Mouse (Mus musculus) left cerebral cortex, adult 6 months (tissue): ENCODE data around the gene Npr1. TPM values are rescaled to one million over a fixed set of nuclear protein-coding genes. Genes with fewer than 3 reads are reported as not detected.

Experiments
- long read RNA-seq, 2 experiments: library from polyadenylated mRNA; unstranded; transcript quantifications; one replicate each; pipeline ENCODE4 v2.0.0; 2019 to 2020
- polyA plus RNA-seq: library from polyadenylated mRNA; unstranded; fragments of <200 nt; fragmentation: Nextera tagmentation; gene quantifications from 2 replicates; pipeline ENCODE4 v1.2.3, GENCODE M21; 2021

The Npr1 gene
- 0.73 and 0.85 TPM in 2 replicates for polyA plus RNA-seq
- long read RNA-seq, experiment 1, full-length matches to known transcripts, result 1 of 3 reads
- long read RNA-seq, experiment 1, partial matches to known transcripts, result 1 of 3 reads
- long read RNA-seq, experiment 1, other reads (novel, unspliced or antisense), result 1 of 3 reads
- long read RNA-seq, experiment 2, result 0 reads

DNA sequence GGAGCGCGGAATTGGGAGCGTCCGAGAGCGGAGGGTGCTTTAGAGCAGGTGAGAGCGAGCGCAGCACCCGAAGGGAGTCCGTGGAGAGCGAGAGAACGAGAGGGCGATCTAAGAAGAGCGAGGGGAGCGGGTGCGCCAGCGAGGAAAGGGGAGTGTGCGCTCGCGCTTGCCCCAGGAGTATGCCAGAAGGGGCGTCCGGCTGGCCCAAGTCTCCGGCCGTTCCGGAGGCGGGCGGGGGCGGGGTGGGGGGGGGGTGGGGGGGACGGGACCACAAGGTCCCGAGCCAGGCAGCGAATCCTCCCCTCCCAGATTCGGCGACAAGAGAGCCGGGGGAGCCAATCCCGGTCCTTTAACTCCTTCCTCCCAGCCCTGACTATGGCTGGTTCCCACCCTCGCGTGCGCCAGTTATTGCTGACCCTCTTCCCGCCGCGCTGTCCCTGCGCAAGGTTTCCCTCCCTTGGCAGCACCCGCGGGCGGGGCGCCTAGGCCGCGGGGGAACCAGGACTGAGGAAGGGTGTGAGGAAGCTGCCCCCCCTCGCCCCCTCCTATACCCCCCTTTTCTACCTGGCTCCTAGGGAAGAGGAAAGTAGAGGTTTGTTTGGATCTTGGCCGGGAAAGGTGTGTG is at the start of gene Npr1:
Npr1 (minus strand) TSS at position 181 of the 625 bp plus-strand sequence.

DNA sequence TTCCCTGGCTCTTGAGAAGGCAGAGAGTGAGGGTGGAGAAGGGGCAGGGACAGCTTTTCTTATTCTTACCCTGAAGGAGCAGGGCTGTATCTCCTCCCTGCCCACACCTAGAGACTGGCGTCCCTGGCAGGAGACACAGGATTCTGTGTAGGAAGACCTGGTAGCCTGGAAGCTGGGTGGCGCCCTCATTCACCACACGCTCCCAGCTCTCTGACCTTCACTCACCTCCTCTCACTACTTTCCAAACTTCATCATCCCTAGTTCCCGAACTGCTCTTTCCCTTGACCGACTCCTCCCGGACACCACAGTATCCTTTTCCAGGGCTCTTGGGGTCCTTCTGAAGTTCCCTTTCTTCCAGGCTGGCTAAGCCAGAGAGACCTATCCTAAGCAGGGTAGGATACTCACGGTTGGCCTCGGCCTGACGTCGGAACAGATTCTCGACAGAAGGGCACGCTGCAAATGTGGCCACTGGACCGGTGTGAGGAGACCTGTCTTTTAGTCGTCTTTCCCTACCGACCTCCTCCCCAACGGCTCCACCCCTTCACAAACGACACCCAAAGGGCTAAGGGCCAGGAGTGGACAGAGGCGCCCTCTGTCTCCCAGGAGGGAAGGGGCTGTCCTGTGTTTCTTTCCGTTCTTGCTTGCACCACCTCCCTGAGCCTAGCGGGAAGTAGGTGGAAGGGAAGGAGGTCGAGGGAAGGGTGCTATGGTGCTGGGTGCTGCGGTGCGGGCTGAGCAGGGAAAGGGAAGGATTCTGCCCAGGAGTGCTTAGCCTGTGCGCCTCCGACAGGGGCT is 48.3 kb upstream of the Npr1 start, which contains the start of the genes S100a1 and S100a13:
S100a1 (minus strand) TSS at position 597 of the 795 bp plus-strand sequence.
S100a13 (plus strand) TSS at position 640 of the 795 bp plus-strand sequence.

DNA sequence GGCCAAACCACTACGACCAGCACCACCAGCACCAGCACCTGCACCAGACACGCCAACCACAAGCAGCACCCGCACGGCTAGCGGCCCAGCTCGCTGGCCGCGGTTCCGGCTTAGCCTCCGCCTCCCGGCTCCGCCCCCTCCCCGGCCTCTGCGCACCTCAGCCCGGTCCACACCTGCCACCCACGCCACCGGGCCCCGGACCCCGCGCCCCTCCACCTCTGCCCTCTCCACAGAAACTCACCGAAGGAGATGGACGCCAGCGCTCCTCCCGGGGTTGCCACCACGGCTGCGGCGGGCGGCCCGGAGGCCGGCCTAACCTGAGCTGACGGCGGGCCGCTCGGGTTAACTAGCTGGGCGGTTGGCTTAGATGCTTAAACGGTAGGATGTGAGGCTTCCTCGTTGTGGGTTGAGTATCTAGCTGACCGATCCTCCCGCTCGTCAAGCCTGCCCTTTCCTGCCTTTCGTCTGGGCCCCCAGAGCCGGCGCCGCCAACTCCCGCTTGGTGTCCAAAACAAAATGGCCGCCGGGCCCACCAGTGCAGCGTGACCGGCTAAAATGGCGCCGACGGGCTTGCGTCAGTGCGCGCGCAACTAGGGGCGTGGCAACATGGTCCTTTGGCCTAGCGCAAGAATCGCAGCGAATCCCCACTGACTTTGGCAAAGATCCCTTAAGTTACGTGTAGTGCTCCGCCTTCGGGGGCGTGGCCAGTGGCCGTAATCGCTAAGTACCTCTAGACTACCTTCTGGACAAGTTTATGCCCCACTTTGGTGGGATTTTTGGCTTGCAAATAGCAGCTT is 43.5 kb upstream of the Npr1 start, which contains the start of gene Chtop:
Chtop (minus strand) TSS at position 549 of the 797 bp plus-strand sequence.

DNA sequence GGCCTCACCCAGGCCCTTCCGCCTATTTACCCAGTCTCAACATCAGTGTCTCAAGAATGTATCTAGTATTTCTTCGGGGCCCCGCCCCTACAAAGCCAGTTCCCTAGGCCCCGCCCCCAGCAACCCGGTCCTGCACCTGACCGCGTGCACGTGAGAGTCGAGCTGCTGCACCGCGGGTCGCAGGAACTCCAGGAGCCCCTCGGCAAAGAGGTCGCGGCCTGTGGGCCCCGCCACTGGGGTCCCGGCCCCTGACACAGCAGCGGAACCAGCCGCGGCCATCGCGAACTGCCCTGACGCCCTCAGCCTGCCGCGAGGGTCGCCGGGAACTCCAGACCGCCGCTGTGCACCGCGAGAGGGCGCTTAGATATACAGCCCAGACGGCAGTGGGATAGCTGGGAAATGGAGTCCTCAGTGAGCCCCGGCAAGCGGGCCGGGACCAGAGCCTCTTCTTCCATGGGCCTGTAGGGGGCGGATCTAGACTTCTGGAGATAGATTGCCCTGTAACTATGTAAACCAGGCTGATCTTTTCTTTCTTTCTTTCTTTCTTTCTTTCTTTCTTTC is 25.1 kb upstream of the Npr1 start, which contains the start of gene Snapin:
Snapin (minus strand) TSS at position 338 of the 561 bp plus-strand sequence.

DNA sequence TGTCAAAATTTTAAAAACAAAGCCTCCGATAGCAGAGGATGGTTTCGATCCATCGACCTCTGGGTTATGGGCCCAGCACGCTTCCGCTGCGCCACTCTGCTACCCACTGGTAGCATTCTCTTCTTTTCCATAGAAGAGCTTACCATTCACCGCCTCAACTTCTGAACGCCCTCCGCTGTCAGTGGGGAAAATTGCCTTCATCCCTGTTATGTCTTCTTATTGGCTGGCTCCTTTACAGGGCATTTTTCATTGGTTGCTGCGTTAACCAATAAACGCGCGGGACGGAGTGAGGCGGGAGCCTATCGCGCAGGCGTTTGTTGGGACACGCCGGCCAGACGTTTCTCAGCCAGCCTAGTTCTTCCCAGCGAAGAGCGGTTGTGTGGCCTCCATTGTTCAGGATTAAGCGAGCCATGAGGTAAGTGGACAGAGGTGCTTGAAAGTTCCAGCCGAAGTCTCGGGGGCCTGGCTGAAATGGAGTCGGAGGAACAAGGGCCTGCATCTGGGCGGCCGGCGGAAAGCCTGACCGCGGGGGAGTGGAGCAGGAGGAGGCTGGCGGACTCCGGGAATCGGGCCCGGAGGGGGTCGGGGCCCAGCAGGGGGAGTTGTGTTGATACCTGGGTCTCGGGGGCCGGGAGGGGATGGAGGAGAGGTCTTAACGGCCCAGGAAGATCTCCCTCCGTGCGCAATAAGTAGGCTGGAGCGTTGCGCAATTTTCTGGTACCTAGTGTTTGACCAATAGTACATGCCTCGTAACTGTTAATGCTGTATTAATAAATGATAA is 10.4 kb upstream of the Npr1 start, which contains the start of gene Ilf2:
Ilf2 (plus strand) TSS at position 296 of the 781 bp plus-strand sequence.

DNA sequence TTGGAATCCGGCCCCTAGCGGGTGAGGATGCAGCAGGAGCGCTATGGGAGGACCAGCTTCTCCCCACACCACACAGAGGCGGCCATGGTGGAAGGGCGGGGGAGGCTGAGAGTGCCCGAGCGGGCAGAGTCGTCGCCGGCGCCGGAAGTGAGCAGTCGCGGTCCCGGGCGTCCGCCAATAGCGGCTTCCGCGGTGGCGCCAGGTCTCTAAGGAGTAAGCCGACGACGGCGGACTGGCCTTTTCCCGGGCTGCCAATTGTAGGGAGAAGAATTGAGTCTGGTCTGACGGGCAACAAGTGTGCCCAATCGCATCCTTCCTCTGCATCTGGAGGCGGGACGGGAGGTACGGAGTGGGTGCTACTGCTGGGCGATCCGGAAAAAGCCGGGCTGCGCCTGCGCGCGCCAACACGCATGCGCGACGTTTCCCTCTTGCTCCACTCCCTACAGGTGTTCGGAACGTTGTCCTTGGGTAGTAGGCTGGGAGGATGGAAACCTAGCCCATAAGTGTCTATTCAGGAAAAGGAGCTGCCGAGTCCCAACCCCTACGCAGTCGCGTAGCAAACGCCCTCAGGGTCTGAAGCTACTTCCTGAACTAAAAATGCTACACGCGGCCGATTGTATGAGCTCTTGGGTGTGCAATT is 32.2 kb downstream of the Npr1 start, which contains the start of gene Ints3:
Ints3 (minus strand) TSS at position 242 of the 640 bp plus-strand sequence.

Other genes with a start within 250 kb of the Npr1 start
- gene Jtb, start 234.3 kb downstream of the Npr1 start, polyA plus RNA-seq, result 86.5 and 88.1 TPM in 2 replicates
- 0.34 and 0.60 TPM in 2 replicates for gene Creb3l4, start 222.4 kb downstream of the Npr1 start, polyA plus RNA-seq
- gene Slc39a1, start 217.7 kb downstream of the Npr1 start, polyA plus RNA-seq, result 91.9 and 104 TPM in 2 replicates
- 9.5 and 15.9 TPM in 2 replicates for gene Crtc2, start 211.7 kb downstream of the Npr1 start, polyA plus RNA-seq
- gene Dennd4b, start 200.7 kb downstream of the Npr1 start, polyA plus RNA-seq, result 6.2 and 6.9 TPM in 2 replicates
- gene Gatad2b, start 172.7 kb downstream of the Npr1 start, polyA plus RNA-seq, result 9.9 and 10.3 TPM in 2 replicates
- 2.0 TPM in 2 replicates for gene Slc27a3, start 75.9 kb downstream of the Npr1 start, polyA plus RNA-seq
- gene Ints3, start 32.2 kb downstream of the Npr1 start, polyA plus RNA-seq, result 10.8 and 12.5 TPM in 2 replicates
- gene Ilf2, start 10.3 kb upstream of the Npr1 start, polyA plus RNA-seq, result 69.5 and 88.4 TPM in 2 replicates
- 82.3 and 99.2 TPM in 2 replicates for gene Snapin, start 25.2 kb upstream of the Npr1 start, polyA plus RNA-seq
- gene Chtop, start 43.6 kb upstream of the Npr1 start, polyA plus RNA-seq, result 96.5 and 106 TPM in 2 replicates
- gene S100a1, start 48.5 kb upstream of the Npr1 start, polyA plus RNA-seq, result 326 TPM in 2 replicates
- 149 and 180 TPM in 2 replicates for gene S100a13, start 48.6 kb upstream of the Npr1 start, polyA plus RNA-seq
- not detected in 2 replicates for gene S100a14, start 61.0 kb upstream of the Npr1 start, polyA plus RNA-seq
- gene S100a16, start 71.4 kb upstream of the Npr1 start, polyA plus RNA-seq, result 168 and 195 TPM in 2 replicates
- 2.1 and 3.0 TPM in 2 replicates for gene S100a3, start 94.7 kb upstream of the Npr1 start, polyA plus RNA-seq
- gene S100a2, start 124.4 kb upstream of the Npr1 start, polyA plus RNA-seq, result not detected in 2 replicates
- gene Gm42674, start 136.0 kb upstream of the Npr1 start, polyA plus RNA-seq, result not detected in 2 replicates
- 4.3 and 6.4 TPM in 2 replicates for gene S100a4, start 137.9 kb upstream of the Npr1 start, polyA plus RNA-seq
- gene S100a5, start 142.7 kb upstream of the Npr1 start, polyA plus RNA-seq, result 0.60 TPM in 1 of 2 replicates, not detected in the other
- gene S100a6, start 147.0 kb upstream of the Npr1 start, polyA plus RNA-seq, result 92.6 and 97.3 TPM in 2 replicates
- gene S100a7a, start 188.2 kb upstream of the Npr1 start, polyA plus RNA-seq, result 0.16 and 0.31 TPM in 2 replicates
- 1.4 and 2.0 TPM in 2 replicates for gene S100a8, start 203.1 kb upstream of the Npr1 start, polyA plus RNA-seq
- gene S100a9, start 229.9 kb upstream of the Npr1 start, polyA plus RNA-seq, result 0.77 TPM in 1 of 2 replicates, not detected in the other